Mouse (Mus musculus): ENCODE results near the gene Ndufb8.

- TF ChIP-seq POLR2A (IDR thresholded peaks at IDR 0.05; ENCODE audit: control insufficient read depth in 1 of 2, insufficient read depth in 1 of 2, low read depth in 1 of 2, low read length in 2 of 2, poor library complexity in 1 of 2), result no peak
- no peak for TF ChIP-seq CTCF (IDR thresholded peaks at IDR 0.05 in 2 of 3, conservative IDR thresholded peaks at IDR 0.05 in 1 of 3; ENCODE audit: control insufficient read depth in 1 of 3, insufficient read depth in 1 of 3, low read depth in 2 of 3, low read length in 3 of 3, poor library complexity in 1 of 3, severe bottlenecking in 1 of 3)
- TF ChIP-seq EP300 (IDR thresholded peaks at IDR 0.05; ENCODE audit: low read depth in 1 of 2, low read length in 2 of 2), result no peak
- no peak for TF ChIP-seq CHD1 (IDR thresholded peaks at IDR 0.05; ENCODE audit: low read depth, low read length)
- no peak for TF ChIP-seq E2F4 (IDR thresholded peaks at IDR 0.05; ENCODE audit: borderline replicate concordance, low read depth, low read length)
- no peak for TF ChIP-seq UBTF (IDR thresholded peaks at IDR 0.05; ENCODE audit: borderline replicate concordance, insufficient read depth, low read depth, low read length)
- no peak for TF ChIP-seq USF1 (IDR thresholded peaks at IDR 0.05; ENCODE audit: low read depth, low read length)
- no peak for TF ChIP-seq TBP (IDR thresholded peaks at IDR 0.05; ENCODE audit: low read depth, low read length)
- no peak for TF ChIP-seq RCOR1 (IDR thresholded peaks at IDR 0.05; ENCODE audit: low read depth, low read length)
- TF ChIP-seq GABPA (IDR thresholded peaks at IDR 0.05; ENCODE audit: low read depth, low read length), result no peak
Observed at GRCm38 (mm10) chr19:44545321-44546041, 9.8 kb downstream of the Ndufb8 start, which contains the start of gene Sec31b.

Measured in MEL (cell line).